Mouse (Mus musculus) urinary bladder, adult 18-20 months (tissue): ENCODE results near the gene Zbed4.
A peak's percentile ranks its signal among the peaks of the same experiment; 100 is the strongest.
"Not testable (repeated sequence)": the region's sequence is repeated elsewhere in the genome, so short reads cannot be mapped to it uniquely, and the experiment has no call there.

Experiments used
- DNase-seq, 2 experiments: peaks; one replicate each; pipeline ENCODE4 v3.0.0; 2022; ENCODE audit warnings: low spot score in 2 of 2, mixed read lengths in 2 of 2

The Zbed4 gene

GRCm38 (mm10) chr15:88738466-88738865 lies 13.0 kb upstream of the Zbed4 start:
- DNase-seq: no peak

- no peak for DNase-seq
Measured at GRCm38 (mm10) chr15:88741366-88741765, 10.1 kb upstream of the Zbed4 start.

GRCm38 (mm10) chr15:88743371-88743770 lies 8.1 kb upstream of the Zbed4 start:
- DNase-seq: not testable (repeated sequence)

GRCm38 (mm10) chr15:88745347-88745746 lies 6.1 kb upstream of the Zbed4 start:
- DNase-seq: no peak

GRCm38 (mm10) chr15:88745926-88746325 lies 5.5 kb upstream of the Zbed4 start:
- no peak for DNase-seq

GRCm38 (mm10) chr15:88749617-88750016 lies 1.8 kb upstream of the Zbed4 start:
- DNase-seq: not testable (repeated sequence)

GRCm38 (mm10) chr15:88750032-88750431 lies 1.4 kb upstream of the Zbed4 start:
- DNase-seq: no peak

- peak; percentile 94 to 99 for DNase-seq
Measured at GRCm38 (mm10) chr15:88750677-88751563, 540 bp upstream of the Zbed4 start.

- no peak for DNase-seq
Measured at GRCm38 (mm10) chr15:88752403-88752733, 908 bp downstream of the Zbed4 start.

GRCm38 (mm10) chr15:88754896-88755295 lies 3.4 kb downstream of the Zbed4 start:
- no peak for DNase-seq

- no peak for DNase-seq
Measured at GRCm38 (mm10) chr15:88755761-88756160, 4.3 kb downstream of the Zbed4 start.

- DNase-seq: no peak
Measured at GRCm38 (mm10) chr15:88758061-88758460, 6.6 kb downstream of the Zbed4 start.

GRCm38 (mm10) chr15:88761551-88761950 lies 10.1 kb downstream of the Zbed4 start:
- DNase-seq: no peak

- DNase-seq: not testable (repeated sequence)
Measured at GRCm38 (mm10) chr15:88766139-88766538, 14.7 kb downstream of the Zbed4 start.

- DNase-seq: no peak
Measured at GRCm38 (mm10) chr15:88768537-88768936, 17.1 kb downstream of the Zbed4 start.

GRCm38 (mm10) chr15:88774630-88775029 lies 23.2 kb downstream of the Zbed4 start:
- not testable (repeated sequence) for DNase-seq

- DNase-seq: no peak
Measured at GRCm38 (mm10) chr15:88792140-88792850, 40.8 kb downstream of the Zbed4 start.

- DNase-seq: not testable (repeated sequence)
Measured at GRCm38 (mm10) chr15:88794729-88795128, 43.3 kb downstream of the Zbed4 start.

- DNase-seq: no peak
Measured at GRCm38 (mm10) chr15:88799950-88800371, 48.5 kb downstream of the Zbed4 start.

- no peak for DNase-seq
Measured at GRCm38 (mm10) chr15:88800921-88801354, 49.5 kb downstream of the Zbed4 start.

- DNase-seq: no peak
Measured at GRCm38 (mm10) chr15:88801903-88802302, 50.4 kb downstream of the Zbed4 start.

GRCm38 (mm10) chr15:88802348-88802747 lies 50.9 kb downstream of the Zbed4 start:
- DNase-seq: no peak

GRCm38 (mm10) chr15:88808121-88808520 lies 56.7 kb downstream of the Zbed4 start:
- DNase-seq: no peak
